Mouse (Mus musculus): ENCODE measurements at regions not wholly inside any gene's neighbourhood (a gene's known extent, or its start where the extent isn't known, plus 50 kb on each side); places are given as distances from the start of the nearest gene placed in this dataset.

DNA sequence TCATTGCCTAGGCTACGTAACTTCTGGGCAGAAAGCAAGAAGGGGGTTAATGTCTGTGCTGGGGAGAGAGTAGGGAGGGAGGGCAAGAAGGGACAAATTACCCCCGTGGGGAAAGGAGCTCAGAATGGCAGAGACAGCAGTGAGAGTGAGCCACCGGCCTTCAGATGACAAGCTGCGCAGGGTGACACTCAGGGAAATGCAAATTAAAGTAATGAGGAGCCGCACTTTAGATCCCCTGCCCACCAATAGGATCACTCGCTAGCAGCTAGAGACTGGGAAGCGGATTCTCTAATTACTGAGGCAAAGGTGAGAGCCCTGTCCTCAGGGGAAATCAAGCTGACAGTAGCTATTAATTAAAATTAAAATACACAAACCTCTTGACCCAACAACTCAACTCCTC, 202.5 kb downstream of the Arhgef10l start:
- no peak for ATAC-seq (replicated peaks; ENCODE audit: low FRiP score, low TSS enrichment, poor library complexity, severe bottlenecking)

DNA sequence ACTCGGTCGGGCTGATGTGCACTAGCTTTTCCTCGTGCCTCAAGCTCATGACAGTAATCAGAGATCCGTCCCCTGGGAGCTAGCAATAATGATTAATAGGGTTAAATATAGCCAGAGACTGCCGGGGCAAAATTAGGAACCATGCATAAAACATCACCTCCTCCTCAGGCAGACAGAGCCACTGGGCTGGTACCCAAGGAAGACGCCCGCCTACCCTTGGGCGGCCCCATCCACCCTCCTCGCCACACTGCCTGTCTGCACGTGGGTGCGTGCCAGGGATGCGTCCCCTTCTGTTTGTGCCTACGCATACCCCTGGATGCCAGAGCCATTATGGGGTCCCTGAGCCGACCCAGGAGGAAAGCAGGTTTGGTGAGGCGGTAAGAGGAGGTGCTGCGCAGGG, 204.5 kb downstream of the Arhgef10l start:
- no peak for ATAC-seq (replicated peaks; ENCODE audit: low FRiP score, low TSS enrichment, poor library complexity, severe bottlenecking)

DNA sequence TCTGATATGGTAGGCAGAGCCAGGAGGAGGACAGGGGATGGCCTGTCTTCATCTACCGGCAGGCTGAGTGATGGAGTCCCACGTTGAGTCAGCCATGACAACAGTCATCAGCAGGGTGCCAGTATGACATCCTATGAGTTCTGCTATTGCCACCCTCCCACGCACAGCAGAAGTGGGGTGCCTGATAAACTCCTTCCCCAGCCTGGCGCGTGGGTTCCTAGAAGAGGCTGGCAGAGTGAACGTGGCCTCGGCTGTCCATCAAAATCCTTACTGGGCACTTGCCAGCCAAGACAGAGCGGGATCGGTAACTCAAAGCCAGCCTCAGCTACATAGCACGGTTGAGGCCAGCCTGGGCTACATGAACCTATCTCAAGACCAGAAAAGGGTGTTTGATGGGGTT, 202.5 kb upstream of the Igsf21 start:
- ATAC-seq (replicated peaks; ENCODE audit: low FRiP score, low TSS enrichment, poor library complexity, severe bottlenecking), result no peak

DNA sequence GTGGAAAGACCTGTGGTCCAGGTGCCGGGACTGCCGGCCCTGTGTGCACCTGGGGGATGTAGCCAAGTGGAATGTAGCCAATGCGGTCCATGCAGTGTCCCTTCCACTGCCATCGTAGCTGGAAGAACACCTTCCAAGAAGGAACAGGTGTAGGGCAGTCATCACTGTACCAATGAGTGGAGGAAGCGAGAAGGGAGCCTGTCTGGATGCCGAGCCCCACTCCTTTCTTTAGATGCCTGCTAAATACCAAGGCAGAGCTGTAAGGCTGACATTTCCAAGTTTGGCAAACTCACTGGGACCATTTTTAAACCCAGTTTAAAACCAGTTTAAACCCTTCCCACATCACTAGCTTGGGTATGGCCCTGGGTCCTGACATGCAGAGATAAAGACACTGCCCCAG, 199.9 kb upstream of the Igsf21 start:
- no peak for ATAC-seq (replicated peaks; ENCODE audit: low FRiP score, low TSS enrichment, poor library complexity, severe bottlenecking)

DNA sequence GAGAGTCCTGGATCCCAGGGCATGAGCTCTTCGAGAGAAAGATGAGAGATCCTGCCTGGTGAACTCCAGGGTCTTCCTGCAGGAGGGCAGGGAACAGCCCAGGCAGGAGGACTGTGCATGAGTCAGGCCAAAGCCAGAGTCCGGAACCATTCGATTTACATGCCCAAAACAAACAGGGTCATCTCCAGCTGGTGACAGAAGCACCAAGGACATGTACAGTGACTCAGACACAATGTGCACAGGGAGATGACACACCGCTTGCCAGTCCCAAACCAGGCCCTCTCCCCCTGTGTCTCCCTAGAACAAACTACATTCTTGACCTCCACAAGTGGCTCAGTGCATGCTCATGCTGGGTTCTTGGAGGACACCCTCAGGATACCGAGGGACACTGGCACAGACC, 199.3 kb upstream of the Igsf21 start:
- ATAC-seq (replicated peaks; ENCODE audit: low FRiP score, low TSS enrichment, poor library complexity, severe bottlenecking), result no peak

DNA sequence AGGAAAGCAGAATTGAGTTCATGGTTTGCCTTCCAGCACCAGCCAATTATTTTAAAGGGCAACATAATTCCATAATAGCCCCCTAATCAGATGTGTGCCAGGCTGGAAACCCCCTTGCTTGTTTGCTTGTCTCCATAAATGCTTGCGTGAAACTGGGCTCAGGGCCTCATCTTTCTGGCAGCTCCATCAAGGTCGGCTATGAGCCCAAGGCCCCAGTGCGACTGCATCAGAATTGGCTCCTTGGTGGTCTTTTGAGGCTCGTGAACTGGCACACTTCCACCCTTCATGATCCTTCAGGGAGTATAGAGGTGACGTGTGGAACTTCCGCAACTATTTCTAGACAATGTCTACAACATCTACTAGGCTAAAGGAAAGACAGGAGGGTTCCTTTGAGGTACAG, 196.6 kb upstream of the Igsf21 start:
- ATAC-seq (replicated peaks; ENCODE audit: low FRiP score, low TSS enrichment, poor library complexity, severe bottlenecking), result no peak

DNA sequence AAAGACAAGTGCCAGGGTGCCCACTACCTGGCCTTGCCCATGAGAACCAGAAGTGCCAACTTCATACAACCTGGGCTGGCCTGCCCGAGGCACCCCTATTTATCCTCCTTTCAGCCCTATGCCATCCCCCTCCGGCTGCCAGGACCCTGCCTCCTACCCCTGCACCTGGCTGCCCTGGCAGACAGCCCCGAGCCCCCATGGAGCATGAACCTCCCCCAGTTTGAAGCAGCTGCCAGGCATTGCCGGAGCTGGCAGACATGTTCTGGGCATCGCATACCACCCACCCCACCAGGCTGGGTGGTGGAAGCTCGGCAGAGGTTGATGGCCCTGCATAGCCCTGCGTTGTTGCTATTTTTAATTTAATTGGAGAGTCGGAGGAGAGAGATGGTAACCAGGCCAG, 195.2 kb upstream of the Igsf21 start:
- no peak for ATAC-seq (replicated peaks; ENCODE audit: low FRiP score, low TSS enrichment, poor library complexity, severe bottlenecking)

DNA sequence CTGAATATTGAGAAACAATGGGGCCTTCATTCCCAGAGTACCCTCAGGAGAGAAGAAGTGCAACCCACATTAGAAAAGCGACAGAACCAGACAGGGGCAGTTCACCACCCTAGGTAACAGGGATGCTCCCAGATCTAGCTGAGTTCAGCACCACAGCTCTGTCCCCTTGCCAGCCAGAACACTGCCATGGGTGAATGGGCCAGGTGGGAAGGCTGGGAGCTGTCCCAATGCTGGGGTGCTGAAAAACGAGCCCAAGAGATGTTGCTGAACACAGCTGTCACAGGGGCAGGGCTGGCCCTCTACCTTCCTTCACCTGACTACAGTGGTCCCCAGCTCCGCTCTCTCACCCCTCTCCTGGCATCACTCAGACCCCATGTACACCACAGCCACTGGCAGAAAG, 193.3 kb upstream of the Igsf21 start:
- no peak; the same call in 1 of the 2 replicates for ATAC-seq (replicated peaks; ENCODE audit: low FRiP score, low TSS enrichment, poor library complexity, severe bottlenecking)

DNA sequence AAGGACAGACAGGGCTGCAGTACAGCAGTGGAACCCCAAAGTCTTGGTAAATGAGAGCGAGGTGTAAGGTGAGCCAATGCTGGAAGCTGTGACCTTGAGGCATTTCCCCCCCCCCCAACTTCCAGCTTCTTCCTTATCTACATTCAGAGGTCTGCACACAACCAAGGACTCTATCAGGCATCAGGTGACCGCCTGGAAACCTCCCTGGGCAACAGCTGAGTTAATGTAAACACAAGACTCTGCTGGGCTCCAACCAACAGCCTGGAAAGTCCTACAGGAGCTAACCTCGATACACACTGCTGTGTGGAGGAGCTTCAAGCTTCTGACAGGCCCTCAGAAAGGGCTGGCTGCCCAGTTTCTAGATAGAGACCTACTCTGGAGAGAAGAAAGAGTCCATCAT, 189.4 kb upstream of the Igsf21 start:
- ATAC-seq (replicated peaks; ENCODE audit: low FRiP score, low TSS enrichment, poor library complexity, severe bottlenecking), result no peak

DNA sequence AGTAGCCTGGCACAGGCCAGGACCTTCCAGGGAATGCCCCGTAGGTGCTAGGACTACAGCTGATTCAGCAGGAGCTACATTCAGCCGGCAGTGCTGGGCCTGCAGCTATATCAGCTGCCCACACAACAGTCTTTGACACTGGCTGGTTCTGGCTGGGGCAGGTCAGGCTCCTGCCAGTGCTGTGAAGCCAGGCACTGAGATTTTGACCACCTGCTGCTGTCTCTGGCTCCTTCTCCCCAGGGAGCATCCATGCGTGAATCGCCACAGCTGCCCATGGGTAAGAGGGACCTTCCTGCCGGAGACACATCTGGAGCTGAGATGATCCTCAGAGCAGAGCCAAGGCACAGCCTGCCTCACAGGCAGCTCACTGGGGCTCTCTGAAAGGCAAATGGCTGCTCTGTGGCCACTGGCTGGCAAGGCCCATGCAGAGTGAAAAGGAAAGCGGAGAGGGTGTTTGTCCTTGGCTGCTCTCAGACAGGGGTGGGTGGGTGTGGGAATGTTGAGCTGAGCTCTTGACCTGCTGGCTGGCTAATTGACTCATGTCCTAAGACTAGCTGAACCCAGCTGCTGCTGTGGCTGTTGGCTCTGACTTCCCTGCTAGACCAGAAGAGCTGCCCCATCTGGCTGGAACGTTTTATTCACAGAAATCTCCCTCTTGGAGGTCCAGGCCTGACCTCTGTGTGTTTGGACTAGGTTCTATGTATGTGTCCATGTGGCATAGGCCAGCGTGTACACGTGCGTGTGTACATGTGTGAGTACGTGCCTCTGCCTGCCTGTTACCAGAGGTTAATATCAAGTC, 187.4 kb upstream of the Igsf21 start:
- no peak for ATAC-seq (replicated peaks; ENCODE audit: low FRiP score, low TSS enrichment, poor library complexity, severe bottlenecking)

DNA sequence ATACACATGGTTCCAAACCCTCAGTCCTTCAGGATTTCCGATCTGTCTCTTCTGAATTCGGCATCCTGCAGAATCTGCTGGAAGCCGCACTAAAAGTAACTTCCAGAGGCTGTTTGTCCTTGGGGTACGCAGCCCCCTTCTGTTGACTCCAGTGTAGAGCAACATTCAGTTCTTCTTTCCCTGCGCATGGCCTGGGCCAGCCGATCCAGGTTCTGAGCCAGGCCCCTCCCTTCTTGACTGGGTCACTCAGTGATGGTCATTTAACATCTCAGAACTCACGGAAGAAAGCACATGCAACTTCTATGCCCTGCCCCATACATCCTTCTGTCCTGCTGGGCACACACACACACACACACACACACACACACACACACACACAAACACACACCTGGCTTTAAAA, 185.5 kb upstream of the Igsf21 start:
- ATAC-seq (replicated peaks; ENCODE audit: low FRiP score, low TSS enrichment, poor library complexity, severe bottlenecking), result no peak

DNA sequence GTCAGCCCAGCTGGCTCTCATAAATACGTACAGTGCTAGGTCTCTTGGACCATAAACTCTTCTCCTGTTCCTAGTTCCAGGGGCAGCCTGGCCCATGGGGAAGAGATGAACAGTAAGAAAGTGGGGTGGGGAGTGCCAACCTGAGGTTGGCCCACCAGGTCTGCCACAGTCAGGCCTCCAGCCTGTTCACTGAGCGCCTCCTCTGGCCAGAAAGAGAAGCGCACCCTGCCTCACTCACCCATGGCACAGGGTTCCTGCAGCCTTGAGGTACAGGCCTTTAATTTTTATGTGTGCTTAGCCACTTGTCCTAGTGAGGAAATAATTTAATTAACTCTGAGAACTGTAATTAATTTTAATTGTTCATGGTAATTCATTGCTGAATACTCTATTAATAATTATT, 180.5 kb upstream of the Igsf21 start:
- ATAC-seq (replicated peaks; ENCODE audit: low FRiP score, low TSS enrichment, poor library complexity, severe bottlenecking), result no peak

DNA sequence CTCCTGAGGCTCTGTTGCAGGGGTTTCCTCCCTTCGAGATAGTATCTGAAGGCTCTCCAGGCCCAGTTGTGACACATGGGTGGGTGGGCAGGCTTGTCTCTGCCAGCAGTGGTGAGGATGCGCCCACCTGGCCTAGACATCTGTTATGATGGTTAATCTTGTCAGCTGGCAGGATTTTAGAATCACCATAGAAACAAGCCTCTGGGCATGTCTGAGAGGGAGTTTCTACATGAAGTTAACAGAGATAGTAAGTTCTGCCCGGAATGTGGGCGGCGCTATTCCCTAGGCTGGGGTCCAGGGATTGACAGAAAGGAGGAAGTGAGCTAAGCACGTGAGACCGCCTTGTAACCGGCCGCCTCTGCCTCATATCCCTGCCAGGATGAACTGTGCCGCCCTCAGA, 177.2 kb upstream of the Igsf21 start:
- ATAC-seq (replicated peaks; ENCODE audit: low FRiP score, low TSS enrichment, poor library complexity, severe bottlenecking), result no peak

DNA sequence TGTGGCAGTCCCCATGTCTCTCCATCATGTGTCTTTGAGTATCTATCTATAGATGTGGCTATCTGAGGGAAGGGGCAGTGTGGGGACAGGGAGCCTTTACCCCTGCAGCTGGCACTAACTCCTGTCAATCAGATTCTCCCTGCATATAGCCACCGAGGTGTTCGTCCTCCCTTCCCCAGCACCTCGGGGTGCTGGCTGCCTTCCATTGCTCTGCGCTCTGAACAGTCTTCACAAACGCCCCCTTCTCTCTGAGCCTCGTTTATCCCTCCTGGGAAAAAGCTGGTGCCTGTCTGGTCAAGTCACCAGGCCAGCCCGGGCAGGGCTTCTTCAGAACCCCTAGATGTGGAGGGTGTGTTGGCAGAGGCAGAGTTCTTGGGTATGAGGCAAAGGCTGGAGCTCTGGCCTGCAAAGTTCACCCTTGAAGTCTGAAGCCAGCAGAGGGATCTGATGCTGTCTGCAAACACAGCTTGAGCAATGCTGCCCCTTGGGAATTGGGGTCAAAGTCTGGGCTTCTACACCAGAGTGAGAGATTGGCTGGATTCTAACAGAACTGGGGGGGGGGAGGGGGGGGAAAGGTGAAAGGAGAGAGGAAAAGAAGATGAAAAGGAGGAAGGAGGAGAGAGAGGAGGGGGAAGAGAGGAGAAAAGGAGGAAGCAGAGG, 175.5 kb upstream of the Igsf21 start:
- ATAC-seq (replicated peaks; ENCODE audit: low FRiP score, low TSS enrichment, poor library complexity, severe bottlenecking), result no peak

DNA sequence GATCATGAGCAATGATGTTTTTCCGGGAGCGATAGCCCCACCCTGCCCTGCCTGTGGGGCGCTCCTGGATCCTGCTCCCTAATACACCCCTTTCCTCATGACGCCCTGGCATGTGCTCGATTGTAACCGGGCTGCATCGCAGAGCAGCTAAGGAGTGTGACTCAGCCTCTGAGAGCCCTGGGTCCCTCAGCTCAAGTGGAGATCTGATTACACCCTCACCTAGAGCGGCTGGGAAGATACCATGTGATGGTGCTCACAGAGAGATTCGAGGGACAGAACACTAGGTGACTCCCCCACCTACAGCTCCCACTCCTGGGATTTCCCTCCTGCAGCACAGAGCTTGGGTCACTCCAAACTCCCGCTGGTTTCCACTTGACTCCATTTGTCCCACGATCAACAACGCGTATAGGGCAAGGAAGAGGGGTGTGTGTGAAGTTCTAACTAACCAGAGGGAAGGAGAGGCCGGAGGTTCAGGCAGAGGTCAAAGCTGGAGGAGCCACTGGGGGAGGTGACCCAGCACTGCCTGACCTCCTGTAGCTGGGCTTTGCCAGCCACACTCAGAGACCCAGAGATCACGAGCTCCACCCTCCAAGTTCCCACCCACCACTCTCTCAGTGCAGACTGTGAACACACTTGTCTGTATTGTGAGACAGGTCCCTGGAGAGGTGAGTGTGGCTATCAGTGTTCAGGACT, 173.3 kb upstream of the Igsf21 start:
- ATAC-seq (replicated peaks; ENCODE audit: low FRiP score, low TSS enrichment, poor library complexity, severe bottlenecking), result no peak

DNA sequence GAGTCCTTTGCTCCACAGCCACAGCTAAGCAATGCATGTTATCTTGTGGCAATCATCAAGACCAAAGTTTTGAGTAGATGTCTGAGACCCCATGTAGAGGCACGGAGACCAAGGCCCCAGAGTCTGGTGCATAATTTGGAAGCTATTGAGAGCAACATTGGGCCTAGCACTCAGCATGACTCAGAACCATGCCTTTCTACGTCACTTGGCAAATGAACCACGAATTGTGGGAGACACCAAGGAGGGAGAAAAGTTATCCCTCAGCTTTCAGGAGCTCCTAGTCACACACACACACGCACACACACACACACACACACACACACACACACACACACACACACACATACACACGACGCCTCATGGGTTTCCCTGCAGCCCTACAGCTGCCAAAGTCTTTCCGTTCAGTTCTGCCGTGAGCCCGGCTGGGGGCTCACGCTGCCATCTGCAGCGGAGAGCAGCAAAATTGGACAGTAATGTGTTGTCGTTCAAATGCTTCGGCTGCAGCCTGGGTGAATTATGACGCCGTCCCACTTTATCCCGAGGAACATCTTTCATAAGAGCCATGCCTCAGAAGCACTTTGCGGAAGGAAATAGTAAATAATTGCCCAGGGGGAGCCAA, 165.8 kb upstream of the Igsf21 start:
- ATAC-seq (replicated peaks; ENCODE audit: low FRiP score, low TSS enrichment, poor library complexity, severe bottlenecking), result no peak

DNA sequence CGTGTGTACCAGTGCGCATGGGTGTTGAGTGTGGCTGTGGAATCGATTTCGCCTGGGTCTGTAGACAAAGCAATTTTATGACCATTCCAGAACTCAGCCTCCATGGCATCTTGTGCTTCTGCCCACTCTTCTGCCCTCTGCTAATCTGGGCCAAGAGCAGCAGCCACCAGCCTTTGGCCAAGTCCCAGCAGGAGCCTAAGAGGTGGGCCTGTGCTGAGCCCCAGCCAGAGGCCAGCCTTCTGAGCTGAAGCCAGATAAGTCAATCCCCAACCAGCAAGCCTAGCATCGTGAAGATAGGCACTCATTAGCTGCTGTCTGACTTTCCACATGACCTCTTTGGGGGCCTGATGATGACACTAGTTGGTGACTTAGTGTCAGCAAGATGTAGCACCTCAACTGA, 161.9 kb upstream of the Igsf21 start:
- no peak for ATAC-seq (replicated peaks; ENCODE audit: low FRiP score, low TSS enrichment, poor library complexity, severe bottlenecking)

DNA sequence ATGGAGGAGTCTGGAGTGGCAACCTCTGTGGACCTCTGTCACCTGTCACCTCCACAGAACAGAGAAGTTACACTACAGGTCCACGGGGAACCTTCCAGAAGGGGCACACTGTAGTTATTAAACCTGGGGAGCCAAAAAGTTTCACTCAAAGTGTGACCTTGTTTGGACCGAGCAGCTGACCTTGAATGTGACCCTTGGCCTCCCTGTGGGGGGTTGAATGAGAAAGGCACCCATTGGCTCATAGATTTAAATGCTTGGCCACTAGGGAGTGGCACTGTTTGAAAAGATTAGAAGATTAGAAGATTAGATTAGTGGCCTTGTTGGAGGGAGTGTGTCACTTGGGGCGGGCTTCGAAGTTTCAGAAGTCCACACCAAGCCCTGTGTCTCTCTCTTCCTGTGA, 160.3 kb upstream of the Igsf21 start:
- ATAC-seq (replicated peaks; ENCODE audit: low FRiP score, low TSS enrichment, poor library complexity, severe bottlenecking), result no peak

DNA sequence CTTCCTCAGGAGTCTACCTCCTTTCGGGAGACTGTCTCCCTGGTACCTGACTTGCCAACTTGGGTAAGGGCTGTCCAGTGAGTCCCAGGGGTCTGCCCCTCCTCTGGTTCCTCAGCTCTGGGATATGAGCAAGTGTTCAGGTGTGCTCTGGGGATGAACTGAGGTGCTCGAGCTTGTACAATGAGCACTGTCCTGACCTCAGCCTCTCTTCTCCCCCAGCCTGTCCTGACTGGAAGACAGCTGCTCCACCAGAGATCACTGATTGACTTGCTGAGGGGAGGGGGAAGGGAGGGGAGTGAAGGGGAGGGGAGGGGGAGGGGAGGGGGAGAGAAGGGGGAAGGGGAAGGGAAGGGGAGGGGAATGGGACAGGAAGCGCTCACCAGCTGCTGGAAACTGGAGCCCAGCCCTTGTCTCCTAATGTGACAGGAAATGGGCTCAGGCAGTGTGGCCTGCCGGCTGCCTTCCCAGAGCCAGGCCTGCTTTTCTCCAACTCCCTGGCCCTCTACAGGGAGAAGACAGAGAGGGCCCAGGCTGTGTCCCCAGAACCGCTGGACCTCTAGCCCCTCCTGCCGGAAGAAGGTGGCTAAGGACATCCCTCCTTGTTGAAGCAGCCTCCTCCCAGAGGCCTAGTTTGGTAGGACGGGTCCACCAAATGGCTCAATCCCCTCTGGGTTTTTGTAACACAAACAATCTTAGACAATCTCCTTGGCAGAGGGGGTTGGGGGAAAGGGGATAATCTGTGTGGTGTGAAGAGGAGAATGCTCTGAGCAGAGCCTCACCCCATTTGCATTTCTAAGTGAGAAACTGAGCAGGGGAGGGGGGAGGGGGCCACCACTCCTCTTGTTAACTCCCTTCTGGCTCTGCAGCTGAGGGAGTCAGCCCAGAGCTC, 159.7 kb upstream of the Igsf21 start:
- ATAC-seq (replicated peaks; ENCODE audit: low FRiP score, low TSS enrichment, poor library complexity, severe bottlenecking), result no peak
